Mouse (Mus musculus) right cerebral cortex, postnatal 10 days (tissue): ENCODE data around the gene Usp17le.
"Not testable (repeated sequence)": the region's sequence is repeated elsewhere in the genome, so short reads cannot be mapped to it uniquely, and the experiment has no call there.

Experiments used
- DNase-seq, 2 experiments: peaks; one replicate each; pipeline ENCODE4 v3.0.0; 2021; ENCODE audit warnings: low spot score in 2 of 2

The Usp17le gene

DNA sequence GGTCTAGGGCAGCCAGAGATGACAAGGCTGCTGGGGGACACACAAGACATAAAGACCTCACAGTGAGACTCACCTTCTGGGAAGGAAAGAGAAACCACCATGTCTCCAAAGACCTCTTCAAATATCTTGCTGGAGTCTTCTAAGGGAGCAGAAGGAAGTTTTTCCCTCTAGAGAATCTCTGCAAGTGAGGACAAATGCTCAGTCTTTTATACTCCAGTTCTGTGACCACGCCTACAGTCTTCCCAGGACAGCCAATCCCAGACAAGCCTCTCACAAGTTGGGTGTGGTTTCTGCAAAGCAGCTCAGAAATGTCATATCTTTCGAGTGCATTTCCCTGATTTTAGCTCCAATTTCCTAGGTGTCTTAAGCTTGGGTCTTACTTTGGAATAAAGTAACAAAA lies at the start of gene Usp17le:
Usp17le (minus strand) TSS at position 101 of the 400 bp plus-strand sequence.
- not testable (repeated sequence) for DNase-seq

DNA sequence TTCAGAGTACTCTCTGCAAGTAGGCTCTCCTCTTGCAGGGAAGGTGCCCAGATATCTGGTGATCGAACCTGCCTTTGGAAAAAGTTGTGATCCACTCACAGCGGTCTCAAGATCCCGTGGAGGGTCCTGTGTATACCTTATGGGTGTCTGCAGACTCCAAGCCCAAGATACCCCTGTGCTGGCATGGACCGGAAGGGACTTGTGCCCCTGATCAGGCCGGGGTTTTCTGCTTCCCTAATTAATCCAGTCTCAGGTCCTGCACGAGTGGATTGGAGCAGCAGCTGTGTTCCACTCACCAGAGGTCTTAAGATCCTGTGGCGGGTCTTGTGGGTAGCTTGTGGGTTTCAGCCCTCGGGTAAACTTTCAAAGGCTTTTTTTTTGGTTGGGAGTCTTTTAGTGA lies 33.1 kb upstream of the Usp17le start:
- not testable (repeated sequence) for DNase-seq

DNA sequence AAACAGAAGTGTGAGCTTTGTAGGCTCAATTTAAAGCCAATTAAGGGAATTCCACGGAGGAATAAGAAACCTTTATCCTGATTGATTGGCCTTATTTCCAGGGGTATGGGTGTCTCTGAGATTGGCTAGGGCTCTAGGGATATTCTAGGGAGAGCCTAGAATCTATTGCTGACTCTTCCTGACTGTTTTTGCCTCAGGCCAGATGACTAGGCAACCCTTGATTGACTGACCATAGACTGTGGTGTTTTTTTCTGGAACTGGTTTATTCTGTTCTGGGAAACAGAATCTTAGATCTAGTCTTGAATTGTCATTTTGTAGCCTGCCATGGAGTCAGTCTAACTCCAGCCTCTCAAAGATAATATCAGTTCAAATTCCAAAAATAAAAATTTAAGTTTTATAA lies 13.5 kb upstream of the Usp17le start:
- DNase-seq: no peak
